Mouse (Mus musculus): ENCODE results near the gene Cmpk1.
"Not testable (repeated sequence)": the region's sequence is repeated elsewhere in the genome, so short reads cannot be mapped to it uniquely, and the experiment has no call there.

The Cmpk1 gene

GRCm38 (mm10) chr4:114986591-114987432 is at the start of gene Cmpk1:
Gene Cmpk1, minus strand, starts transcription at chr4:114987241.
- DNase-seq, result peak; percentile 82 to 88

- DNase-seq, result no peak
Observed at GRCm38 (mm10) chr4:115035043-115035442, 48.0 kb upstream of the Cmpk1 start.

- no peak for DNase-seq
Observed at GRCm38 (mm10) chr4:115019997-115020396, 33.0 kb upstream of the Cmpk1 start.

DNA sequence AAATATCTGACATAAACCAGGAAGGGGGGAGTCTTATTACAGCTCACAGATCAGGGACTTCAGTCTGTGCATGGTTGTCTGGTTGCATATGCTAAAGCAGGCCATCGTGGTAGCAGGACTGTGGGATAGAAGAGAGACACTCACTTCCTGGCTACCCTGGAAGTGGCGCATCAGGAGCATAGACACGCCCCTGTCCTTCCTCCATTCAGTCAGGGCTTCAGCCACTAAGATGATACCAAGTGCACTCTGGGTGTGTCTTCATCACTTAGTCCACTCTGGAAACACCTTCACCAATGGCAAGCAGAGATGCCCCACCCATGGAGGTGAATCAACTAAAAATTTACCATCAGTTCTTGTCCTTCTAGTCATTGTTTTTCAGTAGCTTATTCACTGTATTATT is 27.2 kb upstream of the Cmpk1 start:
- no peak for DNase-seq

GRCm38 (mm10) chr4:115000429-115000795 is 13.4 kb upstream of the Cmpk1 start:
- no peak for DNase-seq

DNA sequence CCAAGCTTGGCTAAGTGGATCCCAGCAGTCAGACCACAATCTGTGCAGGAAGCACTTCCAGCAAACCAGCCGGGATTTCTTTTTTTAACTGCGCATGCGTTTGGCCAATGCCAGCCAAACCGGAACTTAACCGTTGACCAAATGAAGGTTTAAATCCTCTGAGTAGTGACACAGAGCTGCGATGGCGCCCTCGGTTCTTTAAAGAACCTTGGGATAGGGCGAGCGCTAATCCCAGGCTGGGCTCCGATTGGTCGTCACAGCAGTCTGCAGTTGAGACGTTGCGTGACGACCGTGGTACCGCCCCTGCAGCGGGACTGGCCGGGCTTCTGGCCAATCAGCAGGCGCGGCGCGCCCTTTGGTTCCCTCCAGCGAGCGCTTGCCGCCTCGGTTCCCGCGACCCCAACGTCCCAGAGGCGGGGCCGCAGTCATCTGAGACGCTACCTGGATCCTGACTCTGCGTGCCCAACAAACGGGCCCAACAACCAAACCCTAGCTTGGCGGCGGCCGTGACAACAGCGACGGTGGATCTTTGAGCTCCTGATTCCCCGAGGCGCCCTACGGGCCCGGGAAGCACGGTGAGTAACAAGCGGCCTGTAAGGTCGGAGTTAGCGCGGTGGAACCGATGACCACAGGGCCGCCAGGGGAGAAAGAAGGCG is 12.9 kb upstream of the Cmpk1 start, which contains the start of gene Stil:
Gene Stil (plus strand): TSS at position 387 of the 656 bp plus-strand sequence.
- peak; percentile 93 to 96 for DNase-seq

- no peak for DNase-seq
Observed at GRCm38 (mm10) chr4:114999445-114999772, 12.4 kb upstream of the Cmpk1 start.

DNA sequence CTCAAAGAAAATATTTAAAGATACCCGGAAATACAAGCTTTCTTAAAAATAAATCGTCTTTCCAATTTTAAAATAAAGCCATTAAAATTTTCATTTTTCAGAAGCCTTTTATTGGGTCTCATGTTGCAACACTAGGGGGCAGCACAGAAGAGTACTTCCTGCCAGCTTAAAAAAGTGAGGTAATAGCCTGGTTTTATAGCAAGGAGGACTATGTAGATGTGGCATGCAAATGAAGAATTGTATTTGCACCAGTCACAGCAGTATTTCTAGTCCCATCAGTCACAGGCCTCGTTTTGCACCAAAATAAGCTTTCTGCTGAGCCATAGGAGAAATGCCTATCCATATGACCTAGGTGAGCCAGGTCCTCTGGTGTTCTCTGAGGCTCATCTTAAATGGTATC is 10.0 kb upstream of the Cmpk1 start:
- peak; percentile 31 to 38 for DNase-seq

- DNase-seq, result no peak
Observed at GRCm38 (mm10) chr4:114994218-114994617, 7.2 kb upstream of the Cmpk1 start.

- no peak for DNase-seq
Observed at GRCm38 (mm10) chr4:114986211-114986590, 840 bp downstream of the Cmpk1 start.

GRCm38 (mm10) chr4:114983020-114983419 is 4.0 kb downstream of the Cmpk1 start:
- DNase-seq, result no peak

GRCm38 (mm10) chr4:114982619-114983018 is 4.4 kb downstream of the Cmpk1 start:
- no peak for DNase-seq

GRCm38 (mm10) chr4:114973229-114973740 is 13.8 kb downstream of the Cmpk1 start:
- DNase-seq, result no peak

GRCm38 (mm10) chr4:114970736-114971135 is 16.3 kb downstream of the Cmpk1 start:
- no peak for DNase-seq

GRCm38 (mm10) chr4:114960881-114961280 is 26.2 kb downstream of the Cmpk1 start:
- DNase-seq, result not testable (repeated sequence)

DNA sequence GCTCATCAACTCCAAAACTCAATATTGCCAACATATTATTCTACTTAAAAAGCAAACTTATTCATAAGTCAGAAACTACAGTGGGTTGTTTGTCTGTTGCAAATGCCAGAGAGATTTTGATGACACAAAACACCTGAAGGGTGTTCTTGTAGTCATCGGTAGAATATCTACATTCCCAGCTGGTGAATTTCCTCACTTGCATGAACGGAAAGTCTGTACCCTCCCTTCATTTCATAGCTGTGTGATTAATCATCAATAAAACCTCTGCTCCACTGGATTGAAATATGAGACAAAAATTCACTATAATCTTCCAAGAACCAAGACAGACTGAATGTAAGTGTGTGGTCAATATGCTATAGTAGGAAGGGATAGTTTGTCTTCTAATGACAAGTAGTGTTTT is 27.5 kb downstream of the Cmpk1 start:
- DNase-seq, result no peak

DNA sequence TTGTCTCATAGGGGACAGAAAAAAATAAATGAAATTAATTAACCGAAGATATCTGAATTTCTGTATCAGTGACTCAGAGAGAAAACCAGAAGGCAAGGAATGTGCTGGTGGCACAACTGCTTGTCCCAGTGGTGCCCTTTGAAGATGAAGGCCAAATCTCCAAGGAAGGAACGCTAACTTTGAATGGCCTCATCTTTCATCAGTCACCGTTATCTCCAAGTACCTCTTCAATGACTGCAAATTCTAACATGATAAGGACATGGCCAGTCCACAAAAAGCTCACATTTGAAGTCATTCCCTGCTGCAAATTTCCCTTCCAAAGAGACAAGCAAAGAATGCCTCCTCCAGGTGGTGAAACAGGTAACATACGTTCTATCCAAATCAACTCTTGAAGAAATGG is 28.3 kb downstream of the Cmpk1 start:
- DNase-seq, result no peak

DNA sequence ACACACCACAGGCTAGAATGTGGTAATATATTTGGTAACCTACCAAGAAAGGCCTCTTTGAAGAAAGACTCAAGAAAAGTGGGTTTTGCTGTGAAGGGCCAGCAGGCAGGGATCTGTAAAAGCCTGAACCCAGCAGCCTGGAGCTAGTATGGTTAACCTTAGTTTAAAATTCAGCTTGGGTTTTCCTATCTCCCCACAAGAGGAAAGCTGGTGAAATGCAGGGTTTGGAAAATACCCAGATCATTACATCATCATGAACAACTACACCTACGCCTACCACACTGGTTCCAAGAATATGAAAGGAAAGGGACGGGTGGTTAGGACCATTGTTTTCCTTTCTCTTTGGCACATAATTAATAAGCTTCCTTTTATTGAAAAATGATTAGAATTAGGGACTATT is 28.8 kb downstream of the Cmpk1 start:
- DNase-seq, result no peak

- peak in 1 of 2 experiments; percentile 22 for DNase-seq
Observed at GRCm38 (mm10) chr4:114957403-114957802, 29.6 kb downstream of the Cmpk1 start.

DNA sequence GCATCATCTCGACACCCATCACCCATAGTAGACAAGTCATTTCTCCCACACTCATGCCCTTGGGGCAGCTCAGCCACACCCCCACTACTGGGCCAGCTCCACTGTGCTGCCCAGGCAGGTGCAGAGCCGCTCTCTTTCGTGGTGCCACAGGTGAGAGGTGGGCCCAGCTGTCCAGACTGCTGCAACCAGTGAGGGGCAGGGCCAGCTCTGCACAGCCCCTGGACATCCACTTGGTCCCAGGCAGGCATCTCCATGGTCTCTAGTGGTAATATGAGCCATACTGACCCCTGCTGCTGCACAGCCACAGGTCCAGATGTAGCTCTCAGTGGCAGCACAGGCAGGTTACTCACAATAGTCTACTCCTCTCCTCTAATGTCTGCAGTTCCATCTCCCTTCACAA is 33.9 kb downstream of the Cmpk1 start:
- no peak for DNase-seq

DNA sequence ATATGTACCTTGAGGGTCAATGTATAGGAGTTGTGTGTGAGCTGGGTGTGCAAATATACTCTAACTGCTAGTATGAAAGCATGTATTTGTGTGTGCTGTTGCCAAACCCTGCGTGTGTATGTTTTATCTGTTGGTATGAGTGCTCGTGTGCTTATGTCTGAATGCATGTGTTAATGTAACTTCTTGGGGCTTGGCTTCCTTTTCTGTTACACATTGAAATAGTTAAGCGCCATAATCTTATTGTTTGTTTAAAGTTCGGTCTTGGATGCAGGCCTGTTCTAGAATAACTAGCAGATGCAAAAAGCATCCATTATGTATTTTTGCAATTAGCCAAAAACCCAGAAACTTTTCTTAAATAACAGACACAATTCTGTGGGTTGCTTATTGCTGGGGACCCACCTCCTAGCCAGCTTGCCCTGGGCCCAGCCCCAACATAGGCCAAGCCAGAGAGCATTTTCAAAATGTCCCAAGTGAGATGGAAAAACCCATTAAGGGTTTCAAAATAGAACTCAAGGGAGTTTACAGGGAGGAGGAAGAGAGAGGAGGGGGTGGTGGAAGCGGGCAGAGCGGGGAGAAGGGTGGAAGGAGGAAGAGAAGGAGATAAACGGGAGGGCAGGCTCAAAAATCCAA is 39.1 kb downstream of the Cmpk1 start:
- DNase-seq, result no peak

GRCm38 (mm10) chr4:114947395-114947794 is 39.6 kb downstream of the Cmpk1 start:
- peak; percentile 66 to 73 for DNase-seq

DNA sequence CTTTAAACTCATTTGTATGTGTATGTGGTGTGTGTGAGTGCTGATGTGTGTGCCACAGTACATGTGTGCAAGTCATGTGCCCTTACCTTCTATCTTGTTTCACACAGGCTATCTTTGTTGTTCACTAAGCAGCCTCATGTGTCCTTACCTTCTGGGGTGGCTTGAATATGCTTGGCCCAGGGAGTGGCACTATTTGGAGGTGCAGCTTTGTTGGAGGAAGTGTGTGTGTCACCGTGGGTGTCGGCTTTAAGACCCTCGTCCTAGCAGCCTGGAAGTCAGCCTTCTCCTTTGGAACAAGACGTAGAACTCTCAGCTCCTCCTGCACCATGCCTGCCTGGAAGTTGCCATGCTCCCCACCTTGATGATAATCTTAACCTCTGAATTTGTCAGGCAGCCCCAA is 40.6 kb downstream of the Cmpk1 start:
- no peak for DNase-seq

DNA sequence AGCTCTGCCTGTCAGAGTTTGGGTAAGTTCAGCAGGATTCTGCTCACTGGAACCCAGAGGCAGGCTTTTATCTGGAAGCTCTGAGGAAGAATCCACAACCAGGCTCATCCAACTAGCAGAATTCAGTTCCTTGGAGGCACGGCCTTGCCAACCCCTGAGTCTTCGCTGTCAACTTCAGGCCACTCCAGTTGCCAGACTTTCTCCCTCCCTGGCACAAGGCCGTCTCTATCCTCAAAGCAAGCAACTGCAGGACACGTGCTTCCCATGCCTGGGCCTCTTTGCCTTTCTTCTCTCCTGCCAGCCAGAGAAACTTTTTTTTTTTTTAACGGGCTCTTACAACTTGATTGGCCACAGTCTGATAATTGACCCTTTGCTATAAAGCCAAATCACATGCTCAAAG is 42.0 kb downstream of the Cmpk1 start:
- no peak for DNase-seq
